Mouse (Mus musculus) limb, embryonic 14.5 days (tissue): ENCODE results near the gene Nkpd1. TPM values are rescaled to one million over a fixed set of nuclear protein-coding genes. Genes with fewer than 3 reads are reported as not detected.
A peak's percentile ranks its signal among the peaks of the same experiment; 100 is the strongest.

Source experiments
- ATAC-seq: fragments of 200-750 bp; cut with Nextera tagmentation; 2 replicates; pipeline ENCODE4 v1.8.0; 2017; ENCODE audit warnings: low read depth, moderate number of reproducible peaks, moderate TSS enrichment; ENCODE audit not compliant: low FRiP score
- DNase-seq: peaks from one replicate; pipeline ENCODE4 v3.0.0-alpha.2; 2015; ENCODE audit warnings: low spot score
- H3K27ac ChIP-seq: fragments of 300-500 bp; sonication (generic); replicated peaks from 2 replicates; pipeline ENCODE4 v1.5.1; 2014; ENCODE audit warnings: low read depth, mild to moderate bottlenecking, low read length, moderate library complexity, mixed read lengths
- H3K27me3 ChIP-seq: fragments of 300-500 bp; sonication (generic); 2 replicates; pipeline ENCODE4 v1.6.1; 2014; ENCODE audit warnings: low read length, mixed read lengths; ENCODE audit not compliant: control insufficient read depth, insufficient read depth
- H3K36me3 ChIP-seq: fragments of 300-500 bp; sonication (generic); 2 replicates; pipeline ENCODE4 v1.6.1; 2014; ENCODE audit warnings: mild to moderate bottlenecking, low read length, moderate library complexity, mixed read lengths; ENCODE audit not compliant: control insufficient read depth, insufficient read depth
- H3K4me1 ChIP-seq: fragments of 300-500 bp; sonication (generic); 2 replicates; pipeline ENCODE4 v1.6.1; 2014; ENCODE audit warnings: antibody characterized with exemption, low read length, mixed read lengths; ENCODE audit not compliant: control insufficient read depth, insufficient read depth
- H3K4me2 ChIP-seq: fragments of 300-500 bp; sonication (generic); replicated peaks from 2 replicates; pipeline ENCODE4 v1.6.1; 2014; ENCODE audit warnings: low read depth, mild to moderate bottlenecking, low read length, moderate library complexity; ENCODE audit not compliant: severe bottlenecking
- H3K4me3 ChIP-seq: fragments of 300-500 bp; sonication (generic); replicated peaks from 2 replicates; pipeline ENCODE4 v1.5.1; 2014; ENCODE audit warnings: low read length
- H3K9ac ChIP-seq: fragments of 300-500 bp; sonication (generic); 2 replicates; pipeline ENCODE4 v1.6.1; 2014; ENCODE audit warnings: mild to moderate bottlenecking, low read depth, low read length, moderate library complexity; ENCODE audit not compliant: severe bottlenecking
- H3K9me3 ChIP-seq: fragments of 300-500 bp; sonication (generic); 2 replicates; pipeline ENCODE4 v1.6.1; 2016; ENCODE audit warnings: low read length; ENCODE audit not compliant: control insufficient read depth
- POLR2A ChIP-seq: fragments of 200-500 bp; IDR thresholded peaks from 2 replicates; pipeline ENCODE4 v1.8.0; 2012; ENCODE audit warnings: inconsistent platforms, mild to moderate bottlenecking, moderate library complexity, borderline replicate concordance; ENCODE audit not compliant: insufficient read depth, insufficient read length; ENCODE audit errors: extremely low read depth
- WGBS: fragments of 180-500 bp; shearing (Covaris S2); extraction: QIAGEN DNeasy Blood & Tissue Kit; methylation state at CpG from one replicate; pipeline ENCODE4 v1.1.7; 2014; 5-methylcytosine and 5-hydroxymethylcytosine counted together
- polyA plus RNA-seq, 2 experiments: library from polyadenylated mRNA; depleted of rRNA in 1 of 2; stranded (reverse) in 1 of 2; unstranded in 1 of 2; fragments of >200 nt; fragmentation: Nextera tagmentation in 1 of 2; extraction: Ambion mirVana in 1 of 2; gene quantifications; 2 replicates each; pipeline versions ENCODE4 v1.2.1 to v1.2.3; 2012 to 2014

The Nkpd1 gene
- polyA plus RNA-seq, 2 experiments, result 0.17 to 0.36 TPM

DNA sequence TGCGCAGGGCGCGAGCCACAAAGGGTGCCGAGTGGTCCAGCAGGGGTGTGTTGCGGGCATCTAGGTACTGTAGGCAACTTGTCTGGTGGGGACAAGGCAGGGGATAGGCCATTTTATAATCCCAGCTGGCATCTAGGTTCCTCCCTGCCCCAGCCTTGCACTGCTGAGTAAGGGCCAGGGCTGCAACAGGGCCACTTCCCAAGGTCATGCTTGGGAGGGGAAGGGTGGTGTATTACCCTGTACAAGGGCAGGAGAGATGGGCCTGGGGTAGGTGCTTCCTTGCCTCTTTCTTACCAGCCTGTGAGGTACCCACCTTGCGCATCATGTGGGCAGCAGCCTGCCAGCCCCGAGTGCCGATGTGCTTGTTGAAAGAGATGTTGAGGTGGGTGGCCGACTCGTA, 17.0 kb downstream of the Nkpd1 start:
- ATAC-seq (no peak), DNase-seq (no peak)
- H3K4me1 ChIP-seq, result no peaks in the 10 kb centered on the region
- H3K9ac ChIP-seq, result no peak overlapping the region
- no peaks in the 10 kb centered on the region for H3K27me3 ChIP-seq
- no peak for TF ChIP-seq POLR2A
- peaks cover 59% of the 10 kb centered on the region for H3K36me3 ChIP-seq
- no peaks in the 10 kb centered on the region for H3K9me3 ChIP-seq
- no peak overlapping the region for H3K27ac ChIP-seq
- H3K4me3 ChIP-seq, result no peak overlapping the region
- WGBS, result 93% methylated on average over 10 of the region's 10 CpGs
- H3K4me2 ChIP-seq, result no peak overlapping the region

DNA sequence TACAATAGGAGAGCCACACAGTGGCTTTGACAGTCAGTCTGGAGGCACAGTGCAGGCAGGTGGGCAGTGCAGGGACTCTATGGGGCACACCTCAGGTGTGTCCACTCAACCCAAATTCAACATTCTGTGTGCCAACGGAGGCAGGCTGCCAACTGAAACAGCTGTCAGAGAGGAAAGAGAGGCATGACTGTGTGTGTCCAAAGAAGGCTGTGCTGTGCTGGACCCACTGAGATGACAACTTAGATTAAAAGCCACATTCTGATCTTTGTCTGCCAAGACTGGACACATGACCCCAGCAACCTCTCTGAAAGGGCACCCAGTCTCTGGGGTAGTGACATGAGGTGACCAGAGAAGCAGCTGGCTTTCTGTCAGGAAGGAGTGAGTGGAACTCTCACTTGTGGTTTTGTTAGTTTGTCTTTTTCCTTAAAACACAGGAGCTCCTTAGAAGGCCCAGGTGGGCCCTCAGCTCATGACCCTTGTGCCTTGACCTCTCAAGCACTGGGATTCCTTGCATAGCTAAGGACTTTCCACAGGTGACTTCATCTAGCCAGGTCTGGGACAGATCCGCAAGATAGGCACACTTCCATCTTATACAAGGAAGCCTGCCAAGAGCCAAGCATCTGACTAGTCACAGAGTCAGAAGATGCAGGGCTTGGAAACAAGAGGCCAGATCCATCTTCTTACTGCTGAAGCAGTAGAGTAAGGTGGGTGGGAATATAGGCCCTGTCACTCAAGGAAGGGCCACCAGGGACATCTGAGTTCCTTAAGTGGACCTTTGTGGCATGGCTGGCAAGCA, 23.3 kb downstream of the Nkpd1 start:
- 86% methylated on average over 2 of the region's 2 CpGs for WGBS
- no peak overlapping the region for H3K9ac ChIP-seq

DNA sequence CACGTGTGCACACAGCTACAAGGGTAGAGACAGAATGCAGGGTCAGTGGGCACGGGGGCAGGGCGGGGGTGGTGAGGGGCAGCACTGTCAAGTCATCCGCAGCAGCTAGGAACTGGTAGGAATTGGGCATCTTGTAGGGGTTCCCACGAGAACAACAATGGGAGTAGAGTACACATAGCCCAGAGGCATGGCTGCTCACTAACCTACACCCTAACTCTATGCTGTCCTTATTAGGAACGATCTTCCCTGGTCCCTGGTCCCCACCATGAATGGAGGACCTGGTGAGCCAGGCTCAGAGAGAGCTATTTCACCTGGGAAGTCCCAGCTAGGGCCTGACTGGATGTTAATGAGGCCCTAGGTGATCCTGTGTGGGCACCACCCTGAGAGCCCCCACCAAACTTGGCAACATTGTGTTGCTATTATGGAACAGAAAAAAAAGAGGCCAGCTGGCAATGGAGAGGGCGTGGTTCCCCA, 24.1 kb downstream of the Nkpd1 start:
- H3K9me3 ChIP-seq, result no peaks in the 10 kb centered on the region
- H3K27ac ChIP-seq, result no peak overlapping the region
- H3K9ac ChIP-seq, result no peak overlapping the region
- no peak overlapping the region for H3K4me3 ChIP-seq
- no peak overlapping the region for H3K4me2 ChIP-seq
- no peak for TF ChIP-seq POLR2A
- no peak for ATAC-seq
- WGBS, result 80% methylated on average over 7 of the region's 7 CpGs
- no peaks in the 10 kb centered on the region for H3K27me3 ChIP-seq
- H3K4me1 ChIP-seq, result no peaks in the 10 kb centered on the region
- H3K36me3 ChIP-seq, result 0 out of 2 replicates have a peak, but pooled peaks cover 6% of the 10 kb centered on the region
- no peak for DNase-seq

More for the DNA sequence above, 23.3 kb downstream of the Nkpd1 start:
- no peak overlapping the region for H3K4me3 ChIP-seq
- H3K36me3 ChIP-seq, result 0 out of 2 replicates have a peak, but pooled peaks cover 6% of the 10 kb centered on the region
- H3K4me1 ChIP-seq, result no peaks in the 10 kb centered on the region
- ATAC-seq, result no peak
- H3K27ac ChIP-seq, result no peak overlapping the region
- TF ChIP-seq POLR2A, result no peak
- no peak overlapping the region for H3K4me2 ChIP-seq
- H3K9me3 ChIP-seq, result no peaks in the 10 kb centered on the region
- no peaks in the 10 kb centered on the region for H3K27me3 ChIP-seq
- no peak for DNase-seq

DNA sequence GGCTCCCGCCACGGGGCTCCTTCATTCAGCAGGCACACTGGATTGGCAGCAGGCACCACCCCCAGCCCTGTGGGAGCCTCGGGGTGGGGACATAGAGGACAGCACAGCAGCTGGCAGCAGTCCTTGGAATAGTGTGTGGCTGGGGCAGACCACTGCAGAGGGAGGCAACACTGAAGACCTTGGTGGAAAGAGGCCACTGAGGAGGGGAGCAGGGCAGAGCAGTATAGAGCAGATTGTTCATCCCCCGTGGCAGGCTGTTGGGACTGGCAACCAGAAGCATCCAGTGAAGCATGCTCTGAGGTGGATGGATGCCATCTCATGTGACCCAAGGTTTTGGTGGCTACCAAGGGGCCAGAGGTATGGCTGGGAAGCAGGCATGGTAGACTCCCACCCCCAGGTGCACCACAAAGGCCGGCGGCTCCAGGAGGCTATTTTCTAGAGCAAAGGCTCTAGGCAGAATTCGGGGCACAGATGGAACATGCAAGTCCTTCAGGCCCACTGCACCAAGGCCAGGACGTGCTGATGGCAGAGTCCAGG, 24.6 kb downstream of the Nkpd1 start:
- Histone ChIP-seq H3K9me3 (no peaks in the 10 kb centered on the region), H3K4me3 (no peak overlapping the region), H3K4me2 (no peak overlapping the region), H3K27me3 (no peaks in the 10 kb centered on the region), H3K4me1 (no peaks in the 10 kb centered on the region), H3K36me3 (0 out of 2 replicates have a peak, but pooled peaks cover 6% of the 10 kb centered on the region), H3K9ac (no peak overlapping the region; the same call in 1 of the 2 replicates), H3K27ac (no peak overlapping the region)
- no peak for DNase-seq
- WGBS, result 68% methylated on average over 8 of the region's 8 CpGs
- no peak for TF ChIP-seq POLR2A
- ATAC-seq, result peak; percentile 36; the same call in 1 of the 2 replicates

DNA sequence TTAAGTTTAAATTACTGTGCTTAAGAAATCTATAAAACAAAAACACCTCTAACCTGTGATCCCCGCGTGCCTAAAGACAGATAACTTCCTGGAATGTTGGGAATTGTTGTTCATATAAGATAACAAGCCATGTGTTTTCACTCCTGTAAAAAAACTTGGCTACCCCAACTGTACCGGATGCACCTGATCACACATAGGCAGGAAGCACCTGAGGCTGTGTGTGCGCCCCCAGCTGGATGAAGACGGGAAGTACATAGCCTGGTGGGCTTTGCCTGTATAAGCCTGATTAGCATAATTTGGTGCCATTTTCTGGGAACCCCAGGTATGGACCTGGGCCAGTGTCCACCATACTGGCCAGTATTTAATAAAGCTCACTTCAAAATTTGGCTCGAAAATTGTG, 25.9 kb downstream of the Nkpd1 start:
- no peak for TF ChIP-seq POLR2A
- ATAC-seq (no peak), DNase-seq (no peak)
- WGBS, result 49% methylated on average over 6 of the region's 6 CpGs
- H3K4me1 ChIP-seq, result no peaks in the 10 kb centered on the region
- H3K27ac ChIP-seq, result no peak overlapping the region
- H3K9ac ChIP-seq, result no peak overlapping the region
- peaks cover 6% of the 10 kb centered on the region; the same call in 1 of the 2 replicates for H3K36me3 ChIP-seq
- H3K4me3 ChIP-seq, result no peak overlapping the region
- no peak overlapping the region for H3K4me2 ChIP-seq
- H3K9me3 ChIP-seq, result no peaks in the 10 kb centered on the region
- H3K27me3 ChIP-seq, result no peaks in the 10 kb centered on the region
